Mouse (Mus musculus): ENCODE results near the gene Pdgfd. TPM values are rescaled to one million over a fixed set of nuclear protein-coding genes. Genes with fewer than 3 reads are reported as not detected.

Pdgfd gene
- polyA plus RNA-seq, 1 experiment from 2014 or later: 1.8 TPM

- H3K9me3 ChIP-seq: no peaks in the 10 kb centered on the region
- no peak for ATAC-seq (replicated peaks)
- no peak overlapping the region for H3K4me2 ChIP-seq (replicated peaks)
- no peak overlapping the region for H3K9ac ChIP-seq (replicated peaks)
- H3K4me3 ChIP-seq: no peak overlapping the region
- no peak overlapping the region for H3K27ac ChIP-seq (replicated peaks)
- no peaks in the 10 kb centered on the region for H3K27me3 ChIP-seq
- H3K4me1 ChIP-seq: no peaks in the 10 kb centered on the region
- 76% methylated on average over 1 of the region's 1 CpGs for WGBS
- no peaks in the 10 kb centered on the region for H3K36me3 ChIP-seq
These were observed 165.1 kb downstream of the Pdgfd start for GRCm38 (mm10) chr9:6333499-6333898.

GRCm38 (mm10) chr9:6336236-6336635 lies 167.9 kb downstream of the Pdgfd start:
- WGBS: 55% methylated on average over 2 of the region's 2 CpGs
- no peak overlapping the region for H3K9ac ChIP-seq (replicated peaks)
- no peaks in the 10 kb centered on the region for H3K9me3 ChIP-seq
- no peaks in the 10 kb centered on the region for H3K4me1 ChIP-seq
- no peak overlapping the region for H3K4me2 ChIP-seq (replicated peaks)
- H3K27ac ChIP-seq (replicated peaks): no peak overlapping the region
- H3K4me3 ChIP-seq: no peak overlapping the region
- ATAC-seq (replicated peaks): no peak
- no peaks in the 10 kb centered on the region for H3K36me3 ChIP-seq
- no peaks in the 10 kb centered on the region for H3K27me3 ChIP-seq

- Histone ChIP-seq H3K36me3 (no peaks in the 10 kb centered on the region), H3K27me3 (no peaks in the 10 kb centered on the region), H3K4me1 (no peaks in the 10 kb centered on the region), H3K4me3 (no peak overlapping the region), H3K27ac (replicated peaks) (no peak overlapping the region), H3K9me3 (no peaks in the 10 kb centered on the region), H3K9ac (replicated peaks) (no peak overlapping the region), H3K4me2 (replicated peaks) (no peak overlapping the region)
- no peak for ATAC-seq (replicated peaks)
- 96% methylated on average over 2 of the region's 2 CpGs for WGBS
These were observed 169.5 kb downstream of the Pdgfd start for GRCm38 (mm10) chr9:6337891-6338290.

- no peak overlapping the region for H3K27ac ChIP-seq (replicated peaks)
- H3K27me3 ChIP-seq: no peaks in the 10 kb centered on the region
- H3K9ac ChIP-seq (replicated peaks): no peak overlapping the region
- no peak for ATAC-seq (replicated peaks)
- H3K4me1 ChIP-seq: no peaks in the 10 kb centered on the region
- H3K4me3 ChIP-seq: no peak overlapping the region
- 99% methylated on average over 3 of the region's 3 CpGs for WGBS
- no peaks in the 10 kb centered on the region for H3K36me3 ChIP-seq
- no peaks in the 10 kb centered on the region for H3K9me3 ChIP-seq
- no peak overlapping the region for H3K4me2 ChIP-seq (replicated peaks)
These were observed 170.0 kb downstream of the Pdgfd start for GRCm38 (mm10) chr9:6338344-6338743.

- no peak overlapping the region for H3K4me3 ChIP-seq
- 81% methylated on average over 1 of the region's 1 CpGs for WGBS
- H3K27ac ChIP-seq (replicated peaks): no peak overlapping the region
- H3K4me2 ChIP-seq (replicated peaks): no peak overlapping the region
- H3K27me3 ChIP-seq: no peaks in the 10 kb centered on the region
- no peaks in the 10 kb centered on the region for H3K9me3 ChIP-seq
- ATAC-seq (replicated peaks): no peak
- no peaks in the 10 kb centered on the region for H3K36me3 ChIP-seq
- H3K9ac ChIP-seq (replicated peaks): no peak overlapping the region
- H3K4me1 ChIP-seq: no peaks in the 10 kb centered on the region
These were observed 171.0 kb downstream of the Pdgfd start for GRCm38 (mm10) chr9:6339394-6339793.

GRCm38 (mm10) chr9:6340750-6341149 lies 172.4 kb downstream of the Pdgfd start:
- H3K36me3 ChIP-seq: no peaks in the 10 kb centered on the region
- H3K4me1 ChIP-seq: 0 out of 2 replicates have a peak, but pooled peaks cover 5% of the 10 kb centered on the region
- H3K27me3 ChIP-seq: no peaks in the 10 kb centered on the region
- no peak overlapping the region for H3K4me2 ChIP-seq (replicated peaks)
- H3K4me3 ChIP-seq: no peak overlapping the region
- H3K27ac ChIP-seq (replicated peaks): no peak overlapping the region
- H3K9me3 ChIP-seq: no peaks in the 10 kb centered on the region
- no peak overlapping the region for H3K9ac ChIP-seq (replicated peaks)
- no peak for ATAC-seq (replicated peaks)

GRCm38 (mm10) chr9:6342854-6343253 lies 174.5 kb downstream of the Pdgfd start:
- Histone ChIP-seq H3K27me3 (no peaks in the 10 kb centered on the region), H3K9ac (replicated peaks) (no peak overlapping the region), H3K4me1 (0 out of 2 replicates have a peak, but pooled peaks cover 5% of the 10 kb centered on the region), H3K27ac (replicated peaks) (no peak overlapping the region), H3K36me3 (no peaks in the 10 kb centered on the region), H3K4me2 (replicated peaks) (no peak overlapping the region), H3K4me3 (no peak overlapping the region), H3K9me3 (no peaks in the 10 kb centered on the region)
- no peak for ATAC-seq (replicated peaks)
- 90% methylated on average over 10 of the region's 10 CpGs for WGBS

- H3K9me3 ChIP-seq: no peaks in the 10 kb centered on the region
- 0 out of 2 replicates have a peak, but pooled peaks cover 5% of the 10 kb centered on the region for H3K4me1 ChIP-seq
- H3K27ac ChIP-seq (replicated peaks): no peak overlapping the region
- 21% methylated on average over 2 of the region's 2 CpGs for WGBS
- no peak overlapping the region for H3K4me3 ChIP-seq
- H3K4me2 ChIP-seq (replicated peaks): no peak overlapping the region
- H3K36me3 ChIP-seq: no peaks in the 10 kb centered on the region
- H3K27me3 ChIP-seq: no peaks in the 10 kb centered on the region
- no peak for ATAC-seq (replicated peaks)
- no peak overlapping the region for H3K9ac ChIP-seq (replicated peaks)
These were observed 176.1 kb downstream of the Pdgfd start for GRCm38 (mm10) chr9:6344514-6344913.

GRCm38 (mm10) chr9:6344924-6345323 lies 176.5 kb downstream of the Pdgfd start:
- Histone ChIP-seq H3K27ac (replicated peaks) (no peak overlapping the region), H3K9ac (replicated peaks) (no peak overlapping the region), H3K27me3 (no peaks in the 10 kb centered on the region), H3K4me2 (replicated peaks) (no peak overlapping the region), H3K9me3 (no peaks in the 10 kb centered on the region), H3K4me1 (0 out of 2 replicates have a peak, but pooled peaks cover 5% of the 10 kb centered on the region), H3K36me3 (no peaks in the 10 kb centered on the region), H3K4me3 (no peak overlapping the region)
- ATAC-seq (replicated peaks): peak; percentile 84
- 52% methylated on average over 4 of the region's 4 CpGs for WGBS

GRCm38 (mm10) chr9:6345366-6345765 lies 177.0 kb downstream of the Pdgfd start:
- Histone ChIP-seq H3K9me3 (no peaks in the 10 kb centered on the region), H3K4me3 (no peak overlapping the region), H3K27me3 (no peaks in the 10 kb centered on the region), H3K27ac (replicated peaks) (no peak overlapping the region), H3K9ac (replicated peaks) (no peak overlapping the region), H3K4me2 (replicated peaks) (no peak overlapping the region), H3K36me3 (no peaks in the 10 kb centered on the region), H3K4me1 (0 out of 2 replicates have a peak, but pooled peaks cover 5% of the 10 kb centered on the region)
- ATAC-seq (replicated peaks): no peak
- WGBS: 78% methylated on average over 1 of the region's 1 CpGs

GRCm38 (mm10) chr9:6353257-6353960 lies 185.0 kb downstream of the Pdgfd start:
- H3K9me3 ChIP-seq: no peaks in the 10 kb centered on the region
- no peak overlapping the region for H3K9ac ChIP-seq (replicated peaks)
- H3K4me2 ChIP-seq (replicated peaks): no peak overlapping the region
- no peaks in the 10 kb centered on the region for H3K4me1 ChIP-seq
- H3K27me3 ChIP-seq: no peaks in the 10 kb centered on the region
- H3K27ac ChIP-seq (replicated peaks): no peak overlapping the region
- no peak for ATAC-seq (replicated peaks)
- no peak overlapping the region for H3K4me3 ChIP-seq
- no peaks in the 10 kb centered on the region for H3K36me3 ChIP-seq
- WGBS: 80% methylated on average over 1 of the region's 1 CpGs

GRCm38 (mm10) chr9:6360795-6361194 lies 192.4 kb downstream of the Pdgfd start:
- no peaks in the 10 kb centered on the region for H3K36me3 ChIP-seq
- no peak overlapping the region for H3K4me3 ChIP-seq
- no peak overlapping the region for H3K9ac ChIP-seq (replicated peaks)
- H3K4me1 ChIP-seq: no peaks in the 10 kb centered on the region
- WGBS: 91% methylated on average over 2 of the region's 2 CpGs
- no peak overlapping the region for H3K27ac ChIP-seq (replicated peaks)
- no peak for ATAC-seq (replicated peaks)
- no peaks in the 10 kb centered on the region for H3K9me3 ChIP-seq
- H3K4me2 ChIP-seq (replicated peaks): no peak overlapping the region
- no peaks in the 10 kb centered on the region for H3K27me3 ChIP-seq

GRCm38 (mm10) chr9:6366550-6366949 lies 198.2 kb downstream of the Pdgfd start:
- Histone ChIP-seq H3K27me3 (no peaks in the 10 kb centered on the region), H3K27ac (replicated peaks) (no peak overlapping the region), H3K9ac (replicated peaks) (no peak overlapping the region), H3K9me3 (no peaks in the 10 kb centered on the region), H3K4me2 (replicated peaks) (no peak overlapping the region), H3K36me3 (no peaks in the 10 kb centered on the region), H3K4me1 (no peaks in the 10 kb centered on the region), H3K4me3 (no peak overlapping the region)
- no peak for ATAC-seq (replicated peaks)
- 75% methylated on average over 1 of the region's 1 CpGs for WGBS
